Mouse (Mus musculus) heart, adult 2 months (tissue): Measurements from ENCODE around the gene Rnaseh2a. TPM values are rescaled to one million over a fixed set of nuclear protein-coding genes. Genes with fewer than 3 reads are reported as not detected.

ENCODE experiments used
- DNase-seq, 2 experiments: peaks; one replicate each; pipeline ENCODE4 v3.0.0; 2021
- H3K27ac ChIP-seq: fragments of 200-600 bp; 2 replicates; pipeline ENCODE4 v1.8.1; 2022
- H3K27me3 ChIP-seq: fragments of 200-500 bp; 2 replicates; pipeline ENCODE4 v1.6.1; 2012; ENCODE audit warnings: mild to moderate bottlenecking, low read length, inconsistent platforms, mixed read lengths; ENCODE audit not compliant: control insufficient read depth, insufficient read depth
- H3K36me3 ChIP-seq: fragments of 200-500 bp; 2 replicates; pipeline ENCODE4 v1.6.1; 2012; ENCODE audit warnings: low read length, inconsistent platforms; ENCODE audit not compliant: control insufficient read depth, insufficient read depth
- H3K4me1 ChIP-seq: fragments of 200-500 bp; 2 replicates; pipeline ENCODE4 v1.6.1; 2011; ENCODE audit warnings: low read length; ENCODE audit not compliant: control insufficient read depth, insufficient read depth
- H3K4me3 ChIP-seq: fragments of 200-600 bp; 2 replicates; pipeline ENCODE4 v1.8.1; 2022
- H3K79me2 ChIP-seq: fragments of 200-500 bp; replicated peaks from 2 replicates; pipeline ENCODE4 v1.6.1; 2012; ENCODE audit warnings: mild to moderate bottlenecking, inconsistent platforms, low read length, moderate library complexity, mixed read lengths; ENCODE audit not compliant: control insufficient read depth, insufficient read depth
- H3K9ac ChIP-seq: fragments of 200-500 bp; 2 replicates; pipeline ENCODE4 v1.6.1; 2012; ENCODE audit warnings: low read depth, mild to moderate bottlenecking, control low read depth, inconsistent platforms, low read length, mixed read lengths
- CTCF ChIP-seq: fragments of 200-600 bp; IDR thresholded peaks from 2 replicates; pipeline ENCODE4 v1.8.1; 2022; ENCODE audit warnings: antibody characterized with exemption, mild to moderate bottlenecking, moderate library complexity
- EP300 ChIP-seq: fragments of 200-500 bp; IDR thresholded peaks from 2 replicates; pipeline ENCODE4 v1.6.1; 2011; ENCODE audit warnings: low read depth, low read length, control low read depth; ENCODE audit not compliant: insufficient read depth
- POLR2A ChIP-seq: fragments of 200-500 bp; IDR thresholded peaks from 2 replicates; pipeline ENCODE4 v1.6.1; 2011; ENCODE audit warnings: mild to moderate bottlenecking, low read depth, low read length, control low read depth; ENCODE audit not compliant: insufficient read depth
- WGBS: fragments of 180-500 bp; shearing (Covaris S2); methylation state at CpG from one replicate; pipeline ENCODE4 v1.1.7; 2018; 5-methylcytosine and 5-hydroxymethylcytosine counted together
- intact Hi-C: fragments of 180-260 bp; cut with DNase I; formaldehyde crosslinking; loops from one replicate; pipeline ENCODE4 v1.15.1; 2025
- polyA plus RNA-seq: library from polyadenylated mRNA; depleted of rRNA; stranded (reverse); fragments of >200 nt; gene quantifications from 2 replicates; pipeline ENCODE4 v1.2.3, GENCODE M21; 2012
- total RNA-seq, 2 experiments: library from RNA; stranded (reverse); gene quantifications; 2 replicates each; pipeline ENCODE4 v1.2.3; 2021

Rnaseh2a gene
- total and polyA plus RNA-seq, 3 experiments = 33.7 to 50.5 (median 38.1) TPM

- no peak overlapping the region for H3K9ac ChIP-seq
- no peaks in the 10 kb centered on the region for H3K27me3 ChIP-seq
- H3K79me2 ChIP-seq = no peaks in the 10 kb centered on the region
- WGBS = 91% methylated on average over 13 of the region's 13 CpGs
- intact Hi-C loops = loop anchor here (5.0 kb wide), 1 partner anchor 110 kb away; the partner anchor contains the start of gene Farsa
- no peaks in the 10 kb centered on the region for H3K36me3 ChIP-seq
- no peak overlapping the region for H3K4me3 ChIP-seq
- H3K4me1 ChIP-seq = peaks cover 17% of the 10 kb centered on the region
- no peak for TF ChIP-seq CTCF
- no peak for TF ChIP-seq EP300
- TF ChIP-seq POLR2A = no peak
- DNase-seq = no peak
- no peak overlapping the region for H3K27ac ChIP-seq
Measured at GRCm38 (mm10) chr8:84967532-84968304, 1.8 kb downstream of the Rnaseh2a start.

GRCm38 (mm10) chr8:84966603-84967002 lies 3.0 kb downstream of the Rnaseh2a start:
- Histone ChIP-seq H3K9ac (no peak overlapping the region), H3K36me3 (no peaks in the 10 kb centered on the region), H3K4me3 (no peak overlapping the region), H3K79me2 (no peaks in the 10 kb centered on the region), H3K27me3 (no peaks in the 10 kb centered on the region), H3K27ac (peak overlapping the region; percentile 4), H3K4me1 (peaks cover 17% of the 10 kb centered on the region)
- intact Hi-C loops = loop anchor here (5.0 kb wide), 1 partner anchor 109 kb away; the partner anchor contains the start of gene Farsa
- DNase-seq = no peak
- WGBS = 30% methylated on average over 3 of the region's 3 CpGs
- TF ChIP-seq CTCF (no peak), EP300 (no peak), POLR2A (no peak)

- H3K79me2 ChIP-seq = no peaks in the 10 kb centered on the region
- H3K9ac ChIP-seq = peak overlapping the region; percentile 58
- peak; percentile 92 to 96 for DNase-seq
- intact Hi-C loops = loop anchor here (5.0 kb wide), 1 partner anchor 109 kb away; the partner anchor contains the start of gene Farsa
- H3K27ac ChIP-seq = peak overlapping the region; percentile 47
- no peaks in the 10 kb centered on the region for H3K27me3 ChIP-seq
- WGBS = 1% methylated on average over 41 of the region's 41 CpGs
- TF ChIP-seq CTCF (no peak), POLR2A (peak; percentile 75)
- peaks cover 17% of the 10 kb centered on the region for H3K4me1 ChIP-seq
- H3K36me3 ChIP-seq = no peaks in the 10 kb centered on the region
- peak overlapping the region; percentile 61 for H3K4me3 ChIP-seq
Measured at GRCm38 (mm10) chr8:84965731-84966291, 3.8 kb downstream of the Rnaseh2a start.

- no peak for TF ChIP-seq POLR2A
- TF ChIP-seq CTCF = peak; percentile 22; the same call in 1 of the 2 replicates
- Histone ChIP-seq H3K27me3 (no peaks in the 10 kb centered on the region), H3K79me2 (no peaks in the 10 kb centered on the region), H3K4me1 (peaks cover 11% of the 10 kb centered on the region), H3K27ac (no peak overlapping the region), H3K36me3 (no peaks in the 10 kb centered on the region), H3K4me3 (no peak overlapping the region), H3K9ac (no peak overlapping the region)
- intact Hi-C loops = no loop called here
- 90% methylated on average over 4 of the region's 4 CpGs for WGBS
- no peak for DNase-seq
Measured at GRCm38 (mm10) chr8:84963952-84964351, 5.6 kb downstream of the Rnaseh2a start.

- peak in 1 of 2 experiments; percentile 58 for DNase-seq
- no peaks in the 10 kb centered on the region for H3K79me2 ChIP-seq
- TF ChIP-seq POLR2A (no peak), CTCF (no peak), EP300 (no peak)
Measured at GRCm38 (mm10) chr8:84959811-84960210, 9.8 kb downstream of the Rnaseh2a start.

GRCm38 (mm10) chr8:84956768-84957167 lies 12.8 kb downstream of the Rnaseh2a start:
- Histone ChIP-seq H3K27ac (no peak overlapping the region), H3K4me1 (no peaks in the 10 kb centered on the region), H3K79me2 (no peaks in the 10 kb centered on the region), H3K4me3 (no peak overlapping the region), H3K27me3 (no peaks in the 10 kb centered on the region), H3K9ac (no peak overlapping the region), H3K36me3 (no peaks in the 10 kb centered on the region)
- 52% methylated on average over 2 of the region's 2 CpGs for WGBS
- TF ChIP-seq EP300 (no peak), CTCF (peak; percentile 81)
- intact Hi-C loops = loop anchor here (5.0 kb wide), 1 partner anchor 41 kb away; no protein-coding TSS in a partner anchor
- peak in 1 of 2 experiments; percentile 56 for DNase-seq

More at GRCm38 (mm10) chr8:84959811-84960210, 9.8 kb downstream of the Rnaseh2a start:
- Histone ChIP-seq H3K4me3 (no peak overlapping the region), H3K4me1 (no peaks in the 10 kb centered on the region), H3K27ac (peak overlapping the region; percentile 47; the same call in 1 of the 2 replicates), H3K36me3 (no peaks in the 10 kb centered on the region), H3K27me3 (no peaks in the 10 kb centered on the region), H3K9ac (no peak overlapping the region)
- intact Hi-C loops = loop anchor here (5.0 kb wide), 1 partner anchor 37 kb away; no protein-coding TSS in a partner anchor
- WGBS = 66% methylated on average over 7 of the region's 7 CpGs
